In genomic region chr6:46240349-46240748, GRCm38 (mm10) we compare ENCODE assay signal across 16 mouse cellular contexts.
"Had no signal": no experiment of that assay in that cellular context is flagged by ENCODE, and none has a peak within 500 bp of the region (broad histone marks: within the 10 kb centered on the region; RNA-seq: fewer than 3 reads in every experiment).

No protein-coding gene starts in this region.

- H3K4me2 ChIP-seq: neural tube, embryonic 13.5 days; neural tube, embryonic 15.5 days; stomach, embryonic 15.5 days had no signal

- H3K27ac ChIP-seq: neural tube, embryonic 13.5 days; neural tube, embryonic 15.5 days; stomach, embryonic 15.5 days; stomach, postnatal 0 days had no signal

- H3K9ac ChIP-seq: neural tube, embryonic 13.5 days; neural tube, embryonic 15.5 days; stomach, embryonic 15.5 days had no signal

- DNase-seq: retina, postnatal 1 day; right cerebral cortex, adult 18-20 months; right cerebral cortex, postnatal 14 days; right cerebral cortex, postnatal 25 days; right cerebral cortex, postnatal 4 days; spleen, adult 18-20 months; thymus, adult 18-20 months; thymus, adult 2 months; thymus, postnatal 14 days; thymus, postnatal 25 days; thymus, postnatal 36 days; thymus, postnatal 4 days had no signal

- H3K4me3 ChIP-seq: neural tube, embryonic 13.5 days; neural tube, embryonic 15.5 days; stomach, embryonic 15.5 days had no signal

- H3K9me3 ChIP-seq: neural tube, embryonic 13.5 days; neural tube, embryonic 15.5 days; stomach, embryonic 15.5 days had no signal

- H3K27me3 ChIP-seq: neural tube, embryonic 13.5 days; neural tube, embryonic 15.5 days; stomach, embryonic 15.5 days had no signal

- H3K4me1 ChIP-seq: neural tube, embryonic 13.5 days; neural tube, embryonic 15.5 days; stomach, embryonic 15.5 days had no signal

- H3K36me3 ChIP-seq: neural tube, embryonic 13.5 days; neural tube, embryonic 15.5 days; stomach, embryonic 15.5 days had no signal
